Mouse (Mus musculus) kidney, adult 8-10 months (tissue): ENCODE data around the gene Shisa7.

Source experiments
- DNase-seq, 2 experiments: peaks; one replicate each; pipeline ENCODE4 v3.0.0; 2022

The Shisa7 gene

DNA sequence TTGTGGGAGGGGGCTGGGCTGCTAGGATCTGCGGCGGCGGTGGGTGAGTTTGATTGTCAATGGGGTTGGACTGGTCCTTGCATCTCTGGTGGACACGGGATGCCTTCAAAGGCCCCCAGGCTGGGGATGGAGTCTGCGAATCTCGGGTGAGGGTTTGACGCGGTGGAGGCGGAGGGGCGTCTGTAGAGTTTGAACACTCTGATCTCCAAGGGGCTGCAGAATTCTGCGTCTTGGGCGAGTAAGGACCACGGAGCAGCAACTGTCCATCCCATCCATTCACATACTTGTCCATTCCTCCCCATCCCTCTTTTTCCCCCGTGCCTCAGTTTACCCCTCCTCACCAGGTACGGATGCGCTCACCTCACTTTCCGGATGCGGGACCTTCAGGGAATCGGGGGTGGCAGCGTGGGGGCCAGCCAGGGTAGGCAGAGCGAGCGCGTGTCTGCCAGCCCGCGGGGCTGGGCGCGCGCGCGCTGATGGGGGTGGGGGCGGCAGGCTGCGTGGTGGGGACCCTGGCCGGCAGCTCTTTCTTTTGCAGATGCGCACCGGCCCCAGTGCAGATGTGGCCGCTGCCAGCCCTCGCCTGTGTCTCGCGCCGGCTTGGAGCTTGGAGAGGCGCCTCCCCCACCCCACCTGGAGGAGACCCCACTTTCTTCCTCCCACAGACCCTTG, at the start of gene Shisa7:
TSS of gene Shisa7 (minus strand) at position 452 of the 672 bp plus-strand sequence.
- DNase-seq = no peak

- DNase-seq = no peak
These were observed 42.2 kb upstream of the Shisa7 start for GRCm38 (mm10) chr7:4886680-4887079.

GRCm38 (mm10) chr7:4879036-4879435, 34.5 kb upstream of the Shisa7 start:
- peak; percentile 48 to 49 for DNase-seq

DNA sequence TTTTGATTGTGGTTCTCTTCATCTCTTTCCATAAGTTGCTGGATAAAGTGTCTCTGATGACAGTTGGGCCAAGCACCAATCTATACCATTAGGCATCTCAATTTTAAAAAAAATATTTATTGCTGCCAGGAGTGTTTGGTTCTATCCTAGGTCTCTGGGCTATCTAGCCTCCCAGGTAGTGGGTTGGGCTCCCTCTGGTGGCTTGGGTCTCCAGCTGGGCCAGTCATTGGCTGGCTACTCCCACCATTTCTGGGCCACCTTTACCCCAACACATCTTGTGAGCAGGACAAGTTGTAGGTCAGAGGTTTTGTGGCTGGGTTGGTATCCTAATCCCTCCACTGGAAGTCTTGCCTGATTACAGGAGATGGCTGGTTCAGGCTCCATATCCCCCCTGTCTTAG, 33.7 kb upstream of the Shisa7 start:
- DNase-seq = peak in 1 of 2 experiments; percentile 55

DNA sequence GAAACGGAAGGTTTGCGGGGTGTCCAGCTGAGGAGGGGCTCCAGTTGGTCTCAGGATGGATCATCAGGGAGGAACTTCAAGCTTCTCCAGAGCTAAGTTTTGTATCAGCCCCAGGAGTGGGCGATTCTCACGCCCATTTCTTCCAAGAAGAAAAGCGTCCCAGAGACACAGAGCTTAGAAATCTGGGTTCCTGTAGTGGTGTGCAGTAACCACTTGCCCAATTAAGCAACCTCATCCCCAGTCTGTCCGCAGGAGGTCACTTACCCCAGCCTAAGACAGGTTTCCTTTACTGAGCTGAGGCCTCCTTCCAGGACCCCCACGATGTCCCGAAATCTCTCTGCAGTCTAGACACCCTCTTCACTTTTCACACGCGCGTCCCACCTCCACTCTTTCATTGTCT, 32.7 kb upstream of the Shisa7 start:
- no peak for DNase-seq

DNA sequence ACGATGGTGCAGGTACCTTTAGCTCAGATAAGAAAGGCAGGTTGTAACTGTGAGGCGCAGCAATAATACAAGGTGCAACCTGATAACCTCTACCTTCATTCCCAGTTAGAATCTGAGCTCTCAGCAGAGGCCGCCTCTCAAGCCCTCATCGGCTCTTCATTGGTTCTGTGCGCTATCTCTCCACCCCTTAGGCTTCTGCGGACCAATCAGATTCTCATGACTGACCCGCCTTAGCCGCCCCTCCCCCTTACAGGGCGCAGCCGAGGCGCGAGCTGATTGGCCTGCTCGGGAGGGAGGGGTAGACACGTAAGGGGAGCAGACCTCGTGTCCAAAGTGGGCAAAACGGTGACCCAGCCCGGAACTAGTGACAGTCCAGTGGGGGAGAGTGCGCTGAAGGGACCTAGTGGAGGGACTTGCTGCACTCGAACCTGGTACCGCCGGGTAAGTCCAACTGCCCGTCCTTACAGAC, 32.3 kb upstream of the Shisa7 start, which contains the start of gene Isoc2a:
TSS of gene Isoc2a (plus strand) at position 401 of the 469 bp plus-strand sequence.
- peak; percentile 93 to 96 for DNase-seq

GRCm38 (mm10) chr7:4870133-4870532, 25.6 kb upstream of the Shisa7 start, which contains the start of gene Isoc2b:
TSS of gene Isoc2b (minus strand) at chr7:4870258.
- no peak for DNase-seq

DNA sequence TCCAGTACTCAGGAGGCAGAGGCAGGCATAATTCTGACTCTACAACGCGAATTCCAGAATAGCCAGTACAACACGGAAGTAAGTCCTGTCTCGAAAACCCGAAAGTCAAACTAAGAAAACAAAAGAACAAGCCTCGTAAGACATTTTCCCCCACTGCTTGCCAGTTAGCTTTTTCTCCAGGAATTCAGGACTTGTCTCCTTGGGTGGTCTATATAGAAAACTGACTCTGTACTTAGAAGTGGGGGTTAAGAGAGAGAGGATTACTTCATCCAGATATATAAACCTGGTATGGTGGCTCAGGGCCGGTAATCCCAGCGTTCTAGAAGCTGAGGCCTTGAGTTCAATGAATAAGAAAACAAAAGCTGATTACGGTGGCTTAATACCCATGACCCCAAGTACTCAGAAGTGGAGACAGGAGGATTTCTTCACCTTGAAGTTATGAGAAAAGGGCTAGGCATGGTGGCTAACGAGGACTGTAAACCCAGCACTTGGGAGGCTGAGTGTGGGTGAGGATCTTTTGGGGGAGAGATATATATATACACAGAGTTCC, 22.2 kb upstream of the Shisa7 start:
- DNase-seq = no peak

DNA sequence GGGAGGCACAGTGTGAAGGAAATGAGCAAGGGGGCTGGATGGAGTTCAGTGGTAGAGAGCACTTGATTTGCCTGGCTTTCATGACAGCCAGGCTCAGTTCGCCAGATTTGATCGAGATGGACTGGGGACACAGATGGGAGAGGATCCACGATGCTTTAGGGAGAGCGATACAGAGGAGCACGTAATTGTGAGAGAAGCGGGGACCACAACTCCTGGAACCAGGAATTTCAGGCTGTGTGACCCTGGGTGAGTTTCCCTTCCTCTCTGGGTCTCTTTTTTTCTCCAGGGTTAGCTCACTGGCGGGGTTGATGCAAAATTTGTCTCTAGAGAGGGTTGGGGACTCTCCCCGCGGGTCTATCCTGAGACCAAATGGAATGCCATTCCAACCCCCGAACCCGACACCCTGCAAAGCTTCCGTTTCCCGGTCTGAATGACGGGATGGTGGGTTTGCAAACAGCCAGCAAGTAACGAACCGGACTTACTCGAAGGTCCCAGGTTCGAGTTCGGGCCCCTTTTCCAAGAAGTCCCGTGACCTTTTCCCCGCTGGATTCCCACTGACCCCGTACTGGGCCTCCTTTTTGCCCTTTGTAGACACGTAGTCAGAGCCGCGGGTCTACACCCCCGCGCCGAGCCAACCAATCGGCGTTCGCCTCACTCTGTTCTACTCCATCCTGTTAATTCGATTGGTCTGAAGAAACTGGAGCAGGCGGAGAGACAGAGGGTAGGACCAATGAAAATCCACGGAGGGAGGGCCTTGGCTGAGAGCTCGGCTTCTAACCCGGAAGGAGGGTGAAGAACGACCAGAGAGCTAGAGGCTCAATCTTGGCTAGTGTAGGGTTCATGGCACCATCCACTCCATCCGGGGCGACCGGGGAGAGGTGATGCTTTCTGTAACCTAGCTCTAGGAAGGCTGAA, 21.3 kb upstream of the Shisa7 start:
- DNase-seq = peak; percentile 98

DNA sequence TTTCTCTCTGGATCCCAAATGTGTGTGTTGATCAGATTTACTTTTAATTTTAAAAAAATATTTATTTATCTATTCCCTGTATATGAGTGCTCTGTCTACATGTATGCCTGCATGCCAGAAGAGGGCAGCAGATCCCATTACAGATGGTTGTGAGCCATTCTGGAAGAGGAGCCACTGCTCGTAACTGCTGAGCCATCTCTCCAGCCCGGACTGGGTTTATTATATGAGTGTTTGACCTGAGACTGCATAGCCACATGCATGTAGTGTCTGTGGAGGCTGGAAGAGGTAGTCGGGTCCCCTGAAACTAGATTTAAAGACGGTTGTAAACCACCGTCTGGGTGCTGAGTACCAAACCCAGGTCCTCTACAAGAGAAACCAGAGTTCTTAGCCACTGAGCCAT, 20.6 kb upstream of the Shisa7 start:
- peak; percentile 60 to 69 for DNase-seq

DNA sequence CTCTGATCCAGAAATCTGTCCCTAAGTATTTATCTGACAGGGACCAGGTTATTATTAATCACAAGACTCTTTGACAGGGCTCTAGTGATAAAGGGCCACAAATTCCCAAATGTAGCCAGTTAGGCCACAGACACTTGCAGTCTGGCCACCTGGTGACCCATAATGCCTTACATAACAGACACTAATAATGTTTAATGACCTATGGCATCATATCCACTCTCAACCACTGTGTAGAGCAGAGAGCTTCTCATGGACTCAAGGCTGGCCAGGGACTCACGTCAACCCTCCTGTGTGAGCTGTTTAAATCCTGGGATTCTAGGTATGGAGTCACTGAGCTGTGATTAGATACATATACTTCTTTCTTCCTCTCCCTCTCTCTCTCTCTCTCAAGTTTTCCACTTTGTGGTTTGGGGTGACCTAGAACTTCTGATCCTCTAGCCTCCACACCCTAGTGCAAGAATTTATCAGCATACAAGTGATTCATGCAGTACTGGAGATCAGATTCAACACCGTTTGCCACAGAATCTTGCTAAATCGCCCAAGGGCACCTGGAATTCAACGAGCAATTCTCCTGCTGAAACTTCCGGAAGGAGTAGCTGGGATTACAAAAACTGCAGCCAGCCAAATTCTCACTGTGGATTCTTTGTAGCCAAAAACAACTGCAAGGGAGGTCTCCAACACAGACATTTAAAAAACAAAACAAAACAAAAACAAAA, 19.8 kb upstream of the Shisa7 start:
- no peak for DNase-seq

GRCm38 (mm10) chr7:4863541-4864080, 19.1 kb upstream of the Shisa7 start:
- DNase-seq = no peak

DNA sequence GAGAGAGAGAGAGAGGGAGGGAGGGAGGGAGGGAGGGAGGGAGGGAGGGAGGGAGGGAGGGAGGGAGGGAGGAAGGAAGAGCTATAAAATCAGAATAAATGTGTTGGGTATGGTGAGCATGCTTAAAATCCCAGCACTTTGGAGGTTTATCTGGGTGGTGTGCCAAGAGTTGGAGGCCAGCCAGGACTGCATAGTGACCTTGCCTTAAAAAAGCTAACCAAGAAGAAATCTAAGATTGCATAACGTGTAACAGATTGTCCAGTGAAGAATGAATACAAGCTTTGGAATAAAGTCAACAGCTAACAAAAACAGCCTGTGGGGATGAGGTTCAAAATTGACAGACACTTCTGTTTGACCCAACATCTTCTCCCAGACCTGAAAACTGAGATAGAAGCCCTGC, 18.5 kb upstream of the Shisa7 start:
- DNase-seq = peak; percentile 94 to 95

- DNase-seq = peak; percentile 61 to 74
These were observed 16.4 kb upstream of the Shisa7 start for GRCm38 (mm10) chr7:4860926-4861325.

DNA sequence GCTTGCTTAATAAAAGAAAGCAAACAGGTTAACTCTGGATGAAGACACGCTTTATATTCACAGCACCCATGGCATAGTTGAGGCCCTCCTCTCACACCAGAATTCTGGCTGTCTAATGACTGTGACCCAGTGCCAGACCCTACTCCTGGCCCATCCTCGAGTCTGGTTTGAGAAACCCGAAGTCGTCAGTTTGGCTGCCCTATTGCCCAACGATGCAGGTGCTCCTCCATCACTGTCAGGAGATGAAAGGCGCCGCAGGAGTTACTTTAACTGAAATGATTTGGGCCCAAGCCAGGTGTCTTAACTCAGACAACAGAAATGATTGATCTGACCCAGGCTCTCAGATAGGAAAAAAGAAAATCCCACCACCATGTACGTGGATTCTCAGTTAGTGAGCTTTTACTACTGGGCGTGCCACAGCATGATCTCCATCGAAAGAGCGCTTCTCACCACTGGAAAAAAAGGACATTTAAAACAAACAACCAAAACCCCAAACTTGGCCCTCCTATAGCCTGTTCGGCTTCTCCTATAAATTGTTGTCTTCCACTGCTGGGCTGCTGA, 15.0 kb upstream of the Shisa7 start:
- no peak for DNase-seq

DNA sequence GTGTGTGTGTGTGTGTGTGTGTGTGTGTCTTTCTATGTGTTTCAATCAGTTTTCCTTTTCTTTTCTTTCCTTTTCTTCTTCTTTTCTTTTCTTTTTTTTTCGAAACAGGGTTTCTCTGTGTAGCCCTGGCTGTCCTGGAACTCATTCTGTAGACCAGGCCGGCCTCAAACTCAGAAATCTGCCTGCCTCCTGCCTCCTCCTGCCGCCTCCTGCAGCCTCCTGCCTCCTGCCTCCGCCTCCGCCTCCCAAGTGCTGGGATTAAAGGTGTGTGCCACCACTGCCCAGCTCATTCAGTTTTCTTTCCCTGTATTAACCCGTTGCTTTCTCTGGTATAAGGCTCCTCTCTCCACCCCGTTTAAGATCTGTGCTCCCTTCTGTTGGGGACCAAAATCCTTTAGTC, 12.8 kb upstream of the Shisa7 start:
- no peak for DNase-seq

DNA sequence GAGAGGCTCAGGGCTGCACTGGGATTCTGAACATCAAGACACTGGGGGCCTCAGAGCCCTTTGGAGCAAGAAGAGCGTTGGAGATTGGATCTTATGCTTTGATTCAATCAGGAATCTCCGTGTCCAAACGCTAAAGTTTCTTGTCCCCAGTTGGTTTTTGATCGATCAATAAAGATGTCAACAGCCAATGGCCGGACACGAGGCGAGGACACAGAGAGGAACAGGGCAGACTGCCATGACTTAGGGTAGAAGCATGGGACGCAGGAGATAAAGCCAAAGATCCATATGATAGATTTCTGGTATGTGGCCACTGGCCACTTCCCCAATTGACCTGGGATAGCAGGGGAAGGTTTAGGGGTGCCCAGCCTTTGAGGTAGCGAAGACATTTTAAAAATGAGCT, 12.0 kb upstream of the Shisa7 start:
- DNase-seq = no peak

DNA sequence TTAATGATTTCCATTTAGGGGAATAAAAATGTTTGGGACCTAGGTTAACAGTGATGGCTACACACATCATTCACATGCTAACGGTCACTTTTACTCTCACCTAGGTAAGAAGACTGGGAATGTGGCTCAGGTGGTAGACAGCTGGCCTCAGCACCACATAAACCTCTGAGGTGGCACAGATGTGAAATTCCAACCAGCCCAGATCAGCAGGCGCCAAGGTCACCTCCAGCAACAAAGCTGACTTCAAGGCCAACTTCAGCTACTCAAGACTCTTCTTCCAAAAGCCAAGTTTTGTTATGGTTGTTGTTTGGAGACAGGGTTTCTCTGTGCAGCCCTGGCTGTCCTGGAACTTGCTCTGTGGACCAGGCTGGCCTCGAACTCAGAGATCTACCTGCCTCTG, 9.1 kb upstream of the Shisa7 start:
- DNase-seq = no peak

GRCm38 (mm10) chr7:4851315-4851688, 6.8 kb upstream of the Shisa7 start:
- no peak for DNase-seq

DNA sequence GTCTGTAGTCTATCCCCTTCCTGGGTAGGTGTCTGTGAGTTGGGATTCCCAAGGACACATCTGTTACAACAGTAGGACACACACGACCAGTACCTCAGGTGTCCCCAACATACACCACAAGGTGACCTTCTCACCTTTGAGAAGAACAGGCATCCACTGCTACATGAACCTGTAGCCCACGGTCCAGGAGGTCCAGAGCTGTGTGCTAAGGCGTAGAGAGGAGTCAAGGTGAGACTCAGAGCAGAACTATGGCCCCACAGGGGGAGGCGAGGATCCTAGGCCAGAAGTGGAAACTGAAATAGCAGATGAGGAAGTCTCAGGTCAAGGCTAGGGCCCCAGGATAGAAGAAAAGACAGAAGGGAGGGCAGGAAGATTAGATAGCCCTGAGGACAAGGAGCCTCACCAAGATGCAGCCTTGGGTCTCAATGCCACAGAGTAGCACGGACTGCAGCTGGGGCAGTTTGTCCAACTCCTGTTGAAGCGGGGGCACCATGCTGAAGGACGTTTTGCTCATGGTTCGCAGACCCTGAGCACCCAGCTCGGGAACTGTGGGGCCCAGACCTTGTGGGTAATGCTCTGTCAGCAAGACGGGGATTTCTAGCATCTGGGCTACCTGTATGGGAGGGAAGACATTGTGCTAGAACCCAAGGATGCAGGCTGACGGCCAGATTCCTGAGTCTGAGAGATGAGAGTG, 6.3 kb upstream of the Shisa7 start:
- DNase-seq = no peak

DNA sequence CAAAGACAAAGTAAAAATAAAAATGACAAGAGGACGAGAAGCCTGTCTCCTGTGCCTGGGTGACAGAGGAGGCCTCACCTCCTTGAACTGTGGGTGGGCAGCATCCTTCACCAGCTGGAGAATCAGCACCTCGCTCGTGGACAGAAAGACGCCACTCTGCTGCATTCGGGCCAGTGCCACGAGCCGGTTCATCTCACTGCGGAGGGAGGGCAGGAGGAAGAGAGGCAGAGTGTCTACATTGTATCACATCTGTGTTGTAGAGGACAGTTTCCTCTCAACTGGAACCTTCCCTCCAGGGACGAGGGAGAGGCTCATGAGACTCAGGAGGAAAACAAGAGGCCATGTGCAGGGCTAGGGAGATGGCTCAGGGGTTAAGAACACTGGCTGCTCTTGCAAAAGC, 4.9 kb upstream of the Shisa7 start:
- no peak for DNase-seq

GRCm38 (mm10) chr7:4844917-4845309, 417 bp upstream of the Shisa7 start:
- peak; percentile 56 to 58 for DNase-seq
